Mouse (Mus musculus) neural tube, embryonic 15.5 days (tissue): Measurements from ENCODE around the gene Stard13. TPM values are rescaled to one million over a fixed set of nuclear protein-coding genes. Genes with fewer than 3 reads are reported as not detected.

Experiments
- ATAC-seq: fragments of 200-750 bp; cut with Nextera tagmentation; 2 replicates; pipeline ENCODE4 v1.8.0; 2017; ENCODE audit warnings: mild to moderate bottlenecking, moderate TSS enrichment, moderate library complexity; ENCODE audit not compliant: low FRiP score
- H3K27ac ChIP-seq: fragments of 300-500 bp; sonication (generic); replicated peaks from 2 replicates; pipeline ENCODE4 v1.5.1; 2015; ENCODE audit warnings: mild to moderate bottlenecking, inconsistent platforms
- H3K27me3 ChIP-seq: fragments of 300-500 bp; sonication (generic); replicated peaks from 2 replicates; pipeline ENCODE4 v1.6.1; 2015; ENCODE audit warnings: inconsistent platforms
- H3K36me3 ChIP-seq: fragments of 300-500 bp; sonication (generic); 2 replicates; pipeline ENCODE4 v1.6.1; 2015; ENCODE audit warnings: inconsistent platforms
- H3K4me1 ChIP-seq: fragments of 300-500 bp; sonication (generic); 2 replicates; pipeline ENCODE4 v1.6.1; 2015; ENCODE audit warnings: inconsistent platforms
- H3K4me2 ChIP-seq: fragments of 300-500 bp; sonication (generic); 2 replicates; pipeline ENCODE4 v1.6.1; 2015; ENCODE audit warnings: inconsistent platforms, mild to moderate bottlenecking, moderate library complexity
- H3K4me3 ChIP-seq: fragments of 300-500 bp; sonication (generic); replicated peaks from 2 replicates; pipeline ENCODE4 v1.5.1; 2015; ENCODE audit warnings: mild to moderate bottlenecking, inconsistent platforms
- H3K9ac ChIP-seq: fragments of 300-500 bp; sonication (generic); replicated peaks from 2 replicates; pipeline ENCODE4 v1.6.1; 2015; ENCODE audit warnings: mild to moderate bottlenecking, inconsistent platforms
- H3K9me3 ChIP-seq: fragments of 300-500 bp; sonication (generic); replicated peaks from 2 replicates; pipeline ENCODE4 v1.6.1; 2016; ENCODE audit warnings: inconsistent platforms
- WGBS: fragments of 180-500 bp; shearing (Covaris S2); methylation state at CpG from one replicate; pipeline ENCODE4 v1.1.7; 2015; ENCODE audit warnings: mixed read lengths; 5-methylcytosine and 5-hydroxymethylcytosine counted together
- polyA plus RNA-seq: library from polyadenylated mRNA; unstranded; fragments of >200 nt; fragmentation: Nextera tagmentation; extraction: Ambion mirVana; gene quantifications from 2 replicates; pipeline ENCODE4 v1.2.1, GENCODE M21; 2015

Gene Stard13
- polyA plus RNA-seq, 1 experiment from 2014 or later: 5.9 TPM

DNA sequence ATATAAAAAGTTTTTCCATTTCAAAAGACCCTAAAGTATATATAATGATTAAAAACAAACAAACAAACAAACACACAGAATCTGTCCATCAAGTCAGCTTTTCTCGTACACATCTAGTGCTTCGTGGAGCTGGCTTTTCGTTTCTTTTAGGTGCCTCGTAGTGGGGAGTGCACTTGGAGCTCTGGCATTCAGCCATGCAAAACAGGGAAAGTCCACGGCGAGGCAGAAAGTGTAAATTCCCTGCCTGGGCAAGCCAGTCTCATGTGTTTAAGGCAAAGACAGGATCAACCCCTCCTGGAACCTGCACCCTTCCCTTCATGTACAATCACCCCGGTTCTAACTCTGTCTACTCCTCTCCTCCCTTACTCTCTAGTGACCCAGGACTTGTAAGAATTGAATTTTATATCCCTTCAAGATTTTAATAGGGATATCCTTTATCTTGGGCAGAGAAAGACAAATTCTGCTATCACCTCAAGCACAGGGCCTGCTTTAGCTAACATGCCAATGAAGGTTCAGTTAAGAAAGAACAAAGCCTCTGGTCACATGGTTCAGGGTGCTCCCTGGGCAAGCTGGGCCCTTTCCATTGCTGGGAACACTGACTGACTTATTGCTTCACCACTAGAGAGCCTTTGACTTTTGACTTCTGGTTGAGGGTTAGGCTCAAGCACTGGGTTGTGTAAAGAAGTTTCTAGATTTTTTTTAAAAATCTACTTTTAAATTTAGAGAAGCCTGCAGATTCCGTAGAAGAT is 98.4 kb downstream of the Stard13 start:
- no peak overlapping the region for H3K4me2 ChIP-seq
- no peak overlapping the region for H3K27ac ChIP-seq
- H3K4me3 ChIP-seq: no peak overlapping the region
- no peak overlapping the region for H3K9ac ChIP-seq
- 0 out of 2 replicates have a peak, but pooled peaks cover 2% of the 10 kb centered on the region for H3K4me1 ChIP-seq
- H3K27me3 ChIP-seq: no peaks in the 10 kb centered on the region
- no peaks in the 10 kb centered on the region for H3K36me3 ChIP-seq
- no peak for ATAC-seq
- H3K9me3 ChIP-seq: no peaks in the 10 kb centered on the region
- 82% methylated on average over 8 of the region's 8 CpGs for WGBS

DNA sequence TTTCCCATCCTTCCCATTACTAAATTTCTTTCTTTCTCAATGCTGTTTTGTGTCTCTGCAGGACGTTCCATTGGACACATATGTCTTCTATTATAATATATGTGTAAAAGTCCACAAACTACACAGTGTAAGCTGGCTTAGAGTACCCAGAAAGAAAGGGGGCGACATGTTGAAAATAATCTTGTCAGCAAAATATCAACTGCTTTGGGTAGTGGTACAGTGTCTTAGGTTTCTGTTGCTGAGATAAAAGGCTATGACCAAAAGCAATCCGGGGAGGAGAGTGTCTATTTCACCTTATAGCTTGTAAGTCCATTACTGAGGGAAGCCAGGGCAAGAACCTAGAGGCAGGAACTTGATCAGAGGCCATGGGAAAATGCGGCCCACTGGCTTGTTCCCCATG is 99.4 kb downstream of the Stard13 start:
- H3K36me3 ChIP-seq: no peaks in the 10 kb centered on the region
- WGBS: 96% methylated on average over 4 of the region's 4 CpGs
- H3K27ac ChIP-seq: no peak overlapping the region
- 0 out of 2 replicates have a peak, but pooled peaks cover 2% of the 10 kb centered on the region for H3K4me1 ChIP-seq
- no peaks in the 10 kb centered on the region for H3K9me3 ChIP-seq
- no peak overlapping the region for H3K4me3 ChIP-seq
- H3K27me3 ChIP-seq: no peaks in the 10 kb centered on the region
- no peak for ATAC-seq
- H3K9ac ChIP-seq: no peak overlapping the region
- H3K4me2 ChIP-seq: no peak overlapping the region

DNA sequence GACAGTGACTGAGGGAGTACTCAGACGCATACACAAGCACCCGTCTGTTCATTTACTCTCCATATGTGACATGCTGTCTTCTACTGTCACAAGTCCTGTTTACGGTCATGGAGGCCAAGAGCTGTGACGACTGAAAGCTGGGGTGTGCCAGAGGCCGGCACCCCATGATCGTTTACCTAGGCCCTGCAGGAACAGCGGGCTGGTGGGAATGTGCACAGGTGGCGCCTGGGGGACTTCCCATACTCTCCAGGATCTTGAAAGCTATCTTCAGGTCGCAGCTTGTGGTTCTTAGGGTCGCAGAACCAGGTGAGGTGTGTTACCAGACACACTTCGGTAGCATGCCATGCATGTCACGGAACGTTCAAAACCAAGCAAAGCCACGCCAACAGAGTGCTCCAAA is 99.9 kb downstream of the Stard13 start:
- Histone ChIP-seq H3K4me1 (0 out of 2 replicates have a peak, but pooled peaks cover 2% of the 10 kb centered on the region), H3K4me3 (no peak overlapping the region), H3K9ac (no peak overlapping the region), H3K4me2 (no peak overlapping the region), H3K9me3 (no peaks in the 10 kb centered on the region), H3K27me3 (no peaks in the 10 kb centered on the region), H3K27ac (no peak overlapping the region), H3K36me3 (no peaks in the 10 kb centered on the region)
- ATAC-seq: no peak
- WGBS: 94% methylated on average over 14 of the region's 14 CpGs

DNA sequence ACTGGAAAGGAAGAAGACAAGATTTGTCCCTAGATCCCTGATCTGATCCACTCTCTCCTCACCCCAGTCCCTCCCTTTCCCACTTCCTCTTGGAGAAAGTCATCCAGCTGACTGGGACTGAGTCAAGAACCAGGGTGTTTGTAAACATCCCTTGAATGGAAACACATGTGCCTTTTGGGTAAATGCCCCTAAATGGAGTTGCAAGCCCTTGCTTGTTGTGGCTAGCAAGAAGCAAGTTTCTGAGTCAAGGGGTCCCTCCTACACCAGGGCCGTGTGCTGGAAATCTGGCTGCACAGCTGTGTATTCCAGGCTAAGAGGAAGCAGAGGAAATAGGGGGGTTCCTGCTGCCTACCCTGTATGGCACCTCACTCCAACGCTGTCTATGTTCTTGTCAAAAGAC is 103.9 kb downstream of the Stard13 start:
- Histone ChIP-seq H3K4me2 (no peak overlapping the region), H3K4me1 (peaks cover 13% of the 10 kb centered on the region), H3K9me3 (no peaks in the 10 kb centered on the region), H3K9ac (no peak overlapping the region), H3K36me3 (no peaks in the 10 kb centered on the region), H3K27ac (no peak overlapping the region), H3K4me3 (no peak overlapping the region), H3K27me3 (no peaks in the 10 kb centered on the region)
- 80% methylated on average over 2 of the region's 2 CpGs for WGBS
- ATAC-seq: no peak

DNA sequence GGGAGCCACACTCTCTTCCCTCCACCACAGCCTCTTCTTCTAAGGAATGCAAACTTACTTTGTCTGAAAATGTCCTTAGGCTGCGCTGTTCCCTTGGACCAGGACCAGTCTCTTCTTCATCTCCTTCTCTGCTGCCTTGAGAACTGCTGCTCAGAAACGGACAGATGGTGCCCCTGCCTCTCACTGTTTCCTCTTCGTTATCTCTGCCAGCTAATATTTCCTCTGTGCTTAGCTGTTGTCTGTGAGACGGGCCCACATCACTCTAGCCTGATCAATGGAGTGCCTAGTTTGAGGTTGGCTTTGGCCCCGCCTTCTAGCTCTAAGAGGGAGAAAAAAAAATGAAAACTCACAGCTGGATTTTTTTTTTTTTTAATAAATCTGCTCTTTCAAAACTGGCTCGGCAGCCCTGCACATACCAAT is 106.3 kb downstream of the Stard13 start:
- Histone ChIP-seq H3K27me3 (no peaks in the 10 kb centered on the region), H3K9ac (no peak overlapping the region), H3K4me1 (peaks cover 13% of the 10 kb centered on the region), H3K4me3 (no peak overlapping the region; the same call in 1 of the 2 replicates), H3K4me2 (peak overlapping the region; percentile 38), H3K9me3 (0 out of 2 replicates have a peak, but pooled peaks cover 2% of the 10 kb centered on the region), H3K36me3 (no peaks in the 10 kb centered on the region), H3K27ac (peak overlapping the region; percentile 28; the same call in 1 of the 2 replicates)
- 47% methylated on average over 6 of the region's 6 CpGs for WGBS
- no peak for ATAC-seq

DNA sequence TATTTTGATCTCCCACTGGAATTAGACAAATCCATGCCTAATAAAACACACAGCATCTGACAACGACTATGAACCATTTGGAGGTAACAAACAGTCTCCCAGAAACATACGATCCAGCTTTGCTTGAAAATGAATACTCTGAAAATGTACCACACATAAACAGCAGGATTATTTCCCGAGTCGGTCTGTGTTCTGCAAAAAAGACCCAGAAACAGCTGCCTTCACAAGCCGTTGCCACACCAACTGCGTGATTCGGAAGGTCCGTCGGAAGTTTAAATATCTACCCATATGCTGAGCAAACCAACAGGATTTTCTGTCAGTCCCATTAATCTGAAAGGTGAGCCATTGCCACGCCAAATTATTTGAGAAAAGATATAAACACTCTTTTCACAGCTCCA is 107.0 kb downstream of the Stard13 start:
- 0 out of 2 replicates have a peak, but pooled peaks cover 2% of the 10 kb centered on the region for H3K9me3 ChIP-seq
- no peak overlapping the region for H3K9ac ChIP-seq
- 53% methylated on average over 10 of the region's 10 CpGs for WGBS
- peak overlapping the region; percentile 38 for H3K4me2 ChIP-seq
- H3K4me1 ChIP-seq: peaks cover 13% of the 10 kb centered on the region
- no peaks in the 10 kb centered on the region for H3K27me3 ChIP-seq
- peak overlapping the region; percentile 43 for H3K27ac ChIP-seq
- peak overlapping the region; percentile 7; the same call in 1 of the 2 replicates for H3K4me3 ChIP-seq
- H3K36me3 ChIP-seq: no peaks in the 10 kb centered on the region
- ATAC-seq: no peak

DNA sequence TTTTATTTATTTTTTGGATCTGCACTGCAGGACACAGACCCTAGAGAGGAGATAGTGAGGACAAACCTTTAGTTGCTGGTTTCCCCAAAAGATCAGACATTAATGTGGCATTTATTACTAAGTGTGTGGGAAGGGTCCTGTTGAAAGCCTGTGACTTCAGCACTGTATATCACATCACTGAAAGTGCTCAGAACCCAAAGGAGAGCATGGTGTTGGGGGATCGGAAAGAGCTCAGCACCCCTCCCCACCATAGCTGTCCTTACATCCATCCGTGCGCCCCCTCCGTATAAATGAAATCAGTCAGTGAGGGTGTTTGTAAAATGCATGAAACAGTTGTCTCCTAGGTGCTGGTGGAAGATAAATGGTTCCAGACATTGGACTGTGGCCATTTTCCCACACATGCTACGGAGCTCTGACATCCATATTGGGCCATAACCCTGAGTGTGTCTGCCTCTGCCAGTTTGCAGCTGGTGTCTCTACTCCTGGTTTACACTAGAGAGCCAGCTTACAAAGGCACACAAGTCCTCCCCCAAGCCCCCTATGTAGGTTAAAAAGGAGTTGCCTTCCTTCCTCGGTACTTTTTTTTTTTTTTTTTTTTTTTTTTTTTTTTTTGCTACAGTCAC is 107.5 kb downstream of the Stard13 start:
- Histone ChIP-seq H3K4me3 (peak overlapping the region; percentile 7), H3K9me3 (0 out of 2 replicates have a peak, but pooled peaks cover 2% of the 10 kb centered on the region), H3K9ac (no peak overlapping the region), H3K27ac (peak overlapping the region; percentile 43), H3K36me3 (no peaks in the 10 kb centered on the region), H3K4me1 (peaks cover 13% of the 10 kb centered on the region), H3K27me3 (no peaks in the 10 kb centered on the region), H3K4me2 (peak overlapping the region; percentile 38)
- no peak for ATAC-seq
- WGBS: 41% methylated on average over 6 of the region's 6 CpGs

DNA sequence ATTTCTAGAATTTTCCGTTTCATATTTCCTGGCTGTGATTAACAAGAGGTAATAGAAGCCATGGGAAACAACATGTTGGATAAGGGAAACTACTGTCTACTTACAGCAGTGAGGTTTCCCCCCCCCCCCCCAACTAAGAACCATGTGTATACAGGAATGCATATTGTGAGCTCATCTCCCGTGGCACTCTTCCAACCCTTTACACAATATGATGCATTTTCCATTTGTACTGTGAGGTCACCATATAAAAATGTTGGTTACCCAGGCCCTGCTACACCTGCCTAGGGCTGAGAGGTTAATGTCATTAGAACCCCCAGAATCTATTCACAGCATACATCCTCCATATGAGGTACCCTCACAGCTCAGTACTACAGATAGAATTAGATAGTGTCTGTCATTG is 115.8 kb downstream of the Stard13 start:
- no peaks in the 10 kb centered on the region for H3K27me3 ChIP-seq
- no peak overlapping the region for H3K4me2 ChIP-seq
- no peak for ATAC-seq
- 0 out of 2 replicates have a peak, but pooled peaks cover 2% of the 10 kb centered on the region for H3K9me3 ChIP-seq
- H3K36me3 ChIP-seq: no peaks in the 10 kb centered on the region
- H3K4me1 ChIP-seq: no peaks in the 10 kb centered on the region; the same call in 1 of the 2 replicates
- no peak overlapping the region for H3K4me3 ChIP-seq
- no peak overlapping the region for H3K27ac ChIP-seq
- no peak overlapping the region for H3K9ac ChIP-seq
- 95% methylated on average over 2 of the region's 2 CpGs for WGBS

DNA sequence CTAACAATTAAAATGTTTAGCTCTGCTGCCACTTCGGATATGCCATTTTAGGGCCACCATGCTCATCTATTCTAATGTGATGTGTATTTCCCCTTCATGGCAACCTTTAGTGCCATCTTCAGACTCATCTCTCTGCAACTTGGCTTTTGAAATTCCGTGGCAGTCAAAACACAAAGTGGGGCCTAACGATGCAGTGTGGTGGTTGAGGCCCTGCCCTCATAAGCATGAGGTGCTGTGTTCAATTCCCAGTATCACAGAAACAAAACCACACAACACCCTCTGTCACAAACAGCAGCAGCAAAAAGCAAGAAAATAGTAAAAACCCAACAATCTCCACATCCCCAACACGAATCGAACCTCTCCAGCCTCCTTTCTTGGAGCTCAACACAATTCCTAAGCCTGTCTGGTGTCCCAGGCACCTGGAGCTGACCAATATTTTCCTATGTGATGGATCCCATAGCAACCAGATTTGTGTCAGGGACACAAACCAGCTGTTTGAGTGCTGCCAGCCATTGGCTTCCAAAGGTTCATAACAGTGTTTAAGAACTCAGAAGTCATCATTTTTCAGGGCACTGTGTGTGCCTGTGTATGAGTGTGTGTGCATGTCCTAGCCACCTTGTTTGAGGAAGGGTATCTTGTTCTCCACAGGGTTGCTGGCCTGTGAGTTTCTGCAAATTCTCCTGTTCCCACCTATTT is 117.3 kb downstream of the Stard13 start:
- Histone ChIP-seq H3K27ac (no peak overlapping the region), H3K4me2 (no peak overlapping the region), H3K27me3 (no peaks in the 10 kb centered on the region), H3K9ac (no peak overlapping the region), H3K36me3 (no peaks in the 10 kb centered on the region), H3K4me1 (no peaks in the 10 kb centered on the region; the same call in 1 of the 2 replicates), H3K4me3 (no peak overlapping the region), H3K9me3 (no peaks in the 10 kb centered on the region)
- 89% methylated on average over 5 of the region's 5 CpGs for WGBS
- ATAC-seq: no peak

DNA sequence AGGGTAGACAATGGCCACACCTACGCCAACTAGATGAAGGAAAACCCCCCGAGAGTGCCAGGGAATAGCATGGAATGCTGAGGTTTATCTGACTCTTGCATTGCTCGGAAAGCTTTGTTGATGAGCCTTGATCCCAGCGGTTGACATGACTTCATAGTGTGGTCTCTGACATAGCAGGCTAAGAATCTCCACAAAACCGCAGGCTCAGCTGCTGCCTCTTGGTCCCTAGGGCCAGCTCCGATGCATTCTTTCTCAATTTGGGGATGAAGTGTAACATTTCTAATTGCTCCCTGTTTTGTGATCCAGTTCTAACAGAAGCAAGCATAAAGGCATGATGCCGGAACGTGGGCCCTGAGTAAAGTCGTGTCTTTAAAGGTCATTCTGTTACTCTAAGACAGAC is 120.9 kb downstream of the Stard13 start:
- Histone ChIP-seq H3K36me3 (no peaks in the 10 kb centered on the region), H3K4me1 (peaks cover 9% of the 10 kb centered on the region), H3K9me3 (no peaks in the 10 kb centered on the region), H3K27me3 (no peaks in the 10 kb centered on the region), H3K4me2 (no peak overlapping the region), H3K9ac (no peak overlapping the region), H3K4me3 (no peak overlapping the region), H3K27ac (no peak overlapping the region)
- ATAC-seq: no peak
- WGBS: 76% methylated on average over 9 of the region's 9 CpGs

DNA sequence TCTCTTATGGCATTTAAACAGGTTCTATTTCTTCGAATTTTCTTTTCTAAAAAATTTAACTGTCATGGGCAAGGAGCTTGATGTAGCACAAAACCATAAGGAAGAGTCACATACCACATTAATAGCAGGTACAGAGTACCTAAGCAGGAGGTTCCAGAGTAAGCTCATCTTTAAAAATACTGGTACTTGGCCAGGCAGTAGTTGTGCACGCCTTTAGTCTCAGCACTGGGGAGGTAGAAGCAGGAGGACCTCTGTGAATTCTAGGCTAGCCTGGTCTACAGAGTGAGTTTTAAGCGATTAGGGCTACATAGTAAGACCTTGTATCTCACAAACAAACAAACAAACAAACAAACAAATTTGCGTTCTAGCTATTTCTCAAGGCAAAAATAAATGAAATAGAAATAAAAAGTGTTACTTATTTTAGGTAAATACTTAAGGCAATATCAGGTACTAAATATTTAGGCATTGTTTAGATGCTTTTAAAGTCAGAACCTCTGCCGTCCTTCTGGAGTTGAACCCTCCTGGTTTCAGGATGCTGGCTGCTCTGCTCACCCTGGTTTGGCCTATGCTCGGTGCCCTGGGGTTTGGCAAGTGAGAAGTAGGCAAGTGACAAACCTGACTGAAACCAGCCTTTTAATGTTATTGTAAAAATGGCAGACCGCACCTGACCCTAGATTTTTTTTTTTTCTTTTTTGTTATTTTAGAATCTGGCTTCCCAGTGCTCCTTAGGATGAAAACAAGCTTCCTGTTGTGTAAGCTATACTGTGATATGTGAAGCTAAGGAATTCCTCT is 122.4 kb downstream of the Stard13 start:
- Histone ChIP-seq H3K27me3 (no peaks in the 10 kb centered on the region), H3K4me3 (no peak overlapping the region), H3K4me1 (peaks cover 11% of the 10 kb centered on the region), H3K27ac (no peak overlapping the region), H3K9me3 (no peaks in the 10 kb centered on the region), H3K4me2 (no peak overlapping the region), H3K9ac (no peak overlapping the region), H3K36me3 (no peaks in the 10 kb centered on the region)
- ATAC-seq: no peak
- 90% methylated on average over 7 of the region's 7 CpGs for WGBS
